Mouse (Mus musculus) megakaryocyte, embryonic 14.5 days (primary cell): ENCODE data around the gene Ms4a10. TPM values are rescaled to one million over a fixed set of nuclear protein-coding genes. Genes with fewer than 3 reads are reported as not detected.

Experiments used
- H3K27me3 ChIP-seq: replicated peaks from 2 replicates; pipeline ENCODE3; 2012; ENCODE audit warnings: inconsistent platforms
- H3K36me3 ChIP-seq: replicated peaks from 2 replicates; pipeline ENCODE3; 2012; ENCODE audit warnings: low read length, inconsistent platforms, mixed read lengths
- H3K4me1 ChIP-seq: 2 replicates; pipeline ENCODE4 v1.6.1; 2012; ENCODE audit warnings: inconsistent platforms
- H3K4me3 ChIP-seq: replicated peaks from 2 replicates; pipeline ENCODE3; 2012; ENCODE audit warnings: moderate library complexity, mild to moderate bottlenecking, inconsistent platforms
- H3K9me3 ChIP-seq: 2 replicates; pipeline ENCODE4 v1.6.1; 2012; ENCODE audit warnings: inconsistent platforms
- FLI1 ChIP-seq: IDR thresholded peaks from 2 replicates; pipeline ENCODE4 v1.6.1; 2012; ENCODE audit warnings: low read length, inconsistent platforms, mixed read lengths
- GATA1 ChIP-seq: IDR thresholded peaks from 3 replicates; pipeline ENCODE4 v1.6.1; 2012; ENCODE audit warnings: mixed read lengths, low read length, inconsistent platforms, borderline replicate concordance
- polyA plus RNA-seq: library from polyadenylated mRNA; stranded (reverse); fragments of >175 nt; gene quantifications from 2 replicates; pipeline ENCODE4 v1.2.3, GENCODE M21; 2012; ENCODE audit warnings: low replicate concordance; ENCODE audit not compliant: insufficient read depth

The Ms4a10 gene
- polyA plus RNA-seq, 1 experiment: not detected

GRCm38 (mm10) chr19:10924220-10924619 lies 50.2 kb downstream of the Ms4a10 start:
- H3K9me3 ChIP-seq: peaks cover 4% of the 10 kb centered on the region
- H3K36me3 ChIP-seq: no peaks in the 10 kb centered on the region
- TF ChIP-seq FLI1 (no peak), GATA1 (no peak)
- no peak overlapping the region for H3K4me3 ChIP-seq
- no peaks in the 10 kb centered on the region; the same call in 1 of the 2 replicates for H3K4me1 ChIP-seq
- H3K27me3 ChIP-seq: peaks cover 26% of the 10 kb centered on the region

GRCm38 (mm10) chr19:10921058-10921457 lies 53.4 kb downstream of the Ms4a10 start:
- peaks cover 44% of the 10 kb centered on the region for H3K27me3 ChIP-seq
- no peaks in the 10 kb centered on the region for H3K36me3 ChIP-seq
- no peak for TF ChIP-seq FLI1
- TF ChIP-seq GATA1: no peak
- no peaks in the 10 kb centered on the region for H3K9me3 ChIP-seq
- peaks cover 7% of the 10 kb centered on the region for H3K4me1 ChIP-seq
- no peak overlapping the region for H3K4me3 ChIP-seq

GRCm38 (mm10) chr19:10920532-10920931 lies 53.9 kb downstream of the Ms4a10 start, which contains the start of gene Zp1:
Gene Zp1 (minus strand): TSS chr19:10920632.
- Histone ChIP-seq H3K4me1 (peaks cover 7% of the 10 kb centered on the region), H3K27me3 (peaks cover 48% of the 10 kb centered on the region), H3K36me3 (no peaks in the 10 kb centered on the region), H3K9me3 (no peaks in the 10 kb centered on the region), H3K4me3 (no peak within 1 kb of the TSS)
- TF ChIP-seq GATA1: no peak
- TF ChIP-seq FLI1: no peak

GRCm38 (mm10) chr19:10918321-10918991 lies 56.0 kb downstream of the Ms4a10 start:
- Histone ChIP-seq H3K4me1 (peaks cover 18% of the 10 kb centered on the region), H3K27me3 (peaks cover 58% of the 10 kb centered on the region), H3K36me3 (no peaks in the 10 kb centered on the region), H3K9me3 (no peaks in the 10 kb centered on the region), H3K4me3 (no peak overlapping the region)
- no peak for TF ChIP-seq GATA1
- no peak for TF ChIP-seq FLI1

GRCm38 (mm10) chr19:10916506-10916905 lies 58.0 kb downstream of the Ms4a10 start:
- H3K9me3 ChIP-seq: no peaks in the 10 kb centered on the region
- peaks cover 18% of the 10 kb centered on the region for H3K4me1 ChIP-seq
- peaks cover 60% of the 10 kb centered on the region for H3K27me3 ChIP-seq
- no peak overlapping the region for H3K4me3 ChIP-seq
- TF ChIP-seq FLI1: no peak
- TF ChIP-seq GATA1: no peak
- H3K36me3 ChIP-seq: no peaks in the 10 kb centered on the region

- peaks cover 49% of the 10 kb centered on the region for H3K27me3 ChIP-seq
- H3K4me3 ChIP-seq: no peak overlapping the region
- H3K36me3 ChIP-seq: no peaks in the 10 kb centered on the region
- peaks cover 18% of the 10 kb centered on the region for H3K4me1 ChIP-seq
- no peak for TF ChIP-seq GATA1
- no peak for TF ChIP-seq FLI1
- H3K9me3 ChIP-seq: no peaks in the 10 kb centered on the region
Observed at GRCm38 (mm10) chr19:10914870-10915269, 59.6 kb downstream of the Ms4a10 start.

- Histone ChIP-seq H3K36me3 (peaks cover 4% of the 10 kb centered on the region), H3K4me1 (peaks cover 18% of the 10 kb centered on the region), H3K27me3 (peaks cover 45% of the 10 kb centered on the region), H3K4me3 (no peak overlapping the region), H3K9me3 (no peaks in the 10 kb centered on the region)
- no peak for TF ChIP-seq FLI1
- no peak for TF ChIP-seq GATA1
Observed at GRCm38 (mm10) chr19:10914291-10914690, 60.2 kb downstream of the Ms4a10 start.

Other genes with a start within 250 kb of the Ms4a10 start
- not detected in 2 replicates for gene Cd5, start 235.7 kb downstream of the Ms4a10 start, polyA plus RNA-seq
- not detected in 2 replicates for gene Cd6, start 144.6 kb downstream of the Ms4a10 start, polyA plus RNA-seq
- 13.1 and 29.4 TPM in 2 replicates for gene Slc15a3, start 134.9 kb downstream of the Ms4a10 start, polyA plus RNA-seq
- gene Tmem132a, start 104.7 kb downstream of the Ms4a10 start, polyA plus RNA-seq: 1.0 and 2.9 TPM in 2 replicates
- gene Tmem109, start 92.7 kb downstream of the Ms4a10 start, polyA plus RNA-seq: 6.7 and 17.2 TPM in 2 replicates
- gene Prpf19, start 79.4 kb downstream of the Ms4a10 start, polyA plus RNA-seq: 16.9 and 54.8 TPM in 2 replicates
- gene Zp1, start 54.0 kb downstream of the Ms4a10 start, polyA plus RNA-seq: not detected in 2 replicates
- not detected in 2 replicates for gene Ptgdr2, start 37.5 kb downstream of the Ms4a10 start, polyA plus RNA-seq
- 25.4 and 33.6 TPM in 2 replicates for gene Ccdc86, start 25.4 kb downstream of the Ms4a10 start, polyA plus RNA-seq
- gene Ms4a15, start 18.6 kb upstream of the Ms4a10 start, polyA plus RNA-seq: not detected in 2 replicates
- not detected in 2 replicates for gene Ms4a18, start 43.4 kb upstream of the Ms4a10 start, polyA plus RNA-seq
- not detected in 2 replicates for gene Ms4a8a, start 106.4 kb upstream of the Ms4a10 start, polyA plus RNA-seq
- not detected in 2 replicates for gene 1700017D01Rik, start 156.2 kb upstream of the Ms4a10 start, polyA plus RNA-seq
- not detected in 2 replicates for gene 1700025F22Rik, start 190.7 kb upstream of the Ms4a10 start, polyA plus RNA-seq
- gene Ms4a13, start 222.1 kb upstream of the Ms4a10 start, polyA plus RNA-seq: not detected in 2 replicates